Mouse (Mus musculus): Measurements from ENCODE around the gene Acan.

Acan gene

DNA sequence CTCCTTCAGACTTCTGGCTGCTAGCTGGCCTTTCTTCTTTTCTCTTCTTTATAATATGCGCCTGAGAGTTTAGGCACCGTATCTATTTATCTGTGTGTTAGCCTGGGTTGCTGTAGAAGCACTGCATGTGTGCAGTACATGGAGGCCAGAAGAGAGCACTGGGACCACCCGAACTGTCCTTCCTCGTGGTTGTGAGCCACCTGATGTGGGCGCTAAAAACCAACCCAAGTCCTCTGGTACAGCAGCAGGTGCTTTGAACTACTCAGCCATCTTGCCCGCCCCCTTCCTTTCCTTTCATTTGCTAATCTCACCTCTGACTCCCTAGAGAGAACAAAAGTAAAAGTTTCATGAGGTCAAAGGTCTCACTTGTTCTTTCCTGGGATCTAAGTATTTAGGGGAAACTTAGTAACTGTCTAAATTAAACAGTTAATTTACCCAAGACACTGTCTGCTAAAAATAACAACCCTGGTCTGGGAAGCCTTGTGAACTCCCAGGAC lies 86.1 kb downstream of the Acan start:
- no peak for DNase-seq (ENCODE audit: low read depth, low spot score)

GRCm38 (mm10) chr7:79139891-79140591 lies 86.8 kb downstream of the Acan start:
- no peak for DNase-seq (ENCODE audit: low read depth, low spot score)

DNA sequence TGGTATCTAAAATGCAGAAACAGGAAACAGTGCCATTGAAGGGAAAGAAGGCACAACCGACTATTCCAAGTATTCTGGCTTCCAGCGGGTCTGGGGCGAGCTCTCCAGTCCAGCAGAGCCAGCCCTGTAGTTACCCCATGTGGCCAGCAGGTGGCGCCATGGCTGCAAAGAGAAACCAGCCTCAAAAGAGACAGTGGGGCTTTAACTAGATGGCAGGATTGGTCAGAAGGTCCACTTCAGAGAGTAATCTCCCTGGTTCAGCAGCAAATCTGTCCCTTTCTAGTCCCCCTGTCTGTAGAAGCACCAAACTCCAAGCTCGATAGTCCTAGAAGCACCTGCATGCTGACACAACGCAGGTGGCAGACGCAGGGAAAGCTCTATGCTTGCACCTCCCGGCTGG lies 87.6 kb downstream of the Acan start:
- no peak for DNase-seq (ENCODE audit: low read depth, low spot score)

DNA sequence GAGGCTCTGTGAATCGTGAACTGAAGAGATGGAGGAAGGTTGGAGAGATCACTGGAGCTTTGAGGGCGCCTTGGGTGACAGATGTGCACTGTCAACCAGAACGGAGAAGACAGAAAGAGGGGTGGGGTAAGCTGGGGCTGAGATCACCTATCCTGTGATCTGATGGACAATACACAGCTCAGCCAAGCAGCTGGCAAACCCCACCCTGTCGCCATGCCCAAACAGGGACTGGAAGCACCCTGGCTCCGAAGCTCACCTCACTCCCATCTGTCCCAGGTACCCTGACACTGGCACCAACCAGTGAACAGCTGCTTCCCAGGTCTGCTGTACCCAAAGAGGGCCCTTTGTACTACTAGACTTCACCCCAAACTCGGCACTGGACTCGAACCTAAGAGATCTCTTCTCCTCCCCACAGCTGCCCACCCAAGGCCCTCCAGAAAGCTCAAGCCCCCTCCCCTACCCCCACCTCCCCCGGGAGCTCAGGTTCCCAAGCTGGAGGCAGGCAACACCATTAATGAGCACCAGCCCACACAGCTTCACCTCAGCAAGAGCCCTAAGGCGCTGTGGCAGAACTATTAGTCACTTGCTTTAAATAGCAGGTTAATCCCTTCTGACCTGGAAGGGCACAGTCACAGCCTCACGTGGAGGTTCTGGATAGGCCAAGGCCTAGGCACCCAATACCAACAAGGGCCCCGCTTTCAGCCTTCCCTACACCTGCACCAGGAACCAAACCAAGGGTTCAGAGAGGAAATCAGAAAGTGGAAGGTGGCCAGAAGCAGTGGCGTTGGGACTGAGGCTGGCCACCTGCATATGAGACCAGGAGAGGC lies 93.9 kb downstream of the Acan start:
- no peak for DNase-seq (ENCODE audit: low read depth, low spot score)

DNA sequence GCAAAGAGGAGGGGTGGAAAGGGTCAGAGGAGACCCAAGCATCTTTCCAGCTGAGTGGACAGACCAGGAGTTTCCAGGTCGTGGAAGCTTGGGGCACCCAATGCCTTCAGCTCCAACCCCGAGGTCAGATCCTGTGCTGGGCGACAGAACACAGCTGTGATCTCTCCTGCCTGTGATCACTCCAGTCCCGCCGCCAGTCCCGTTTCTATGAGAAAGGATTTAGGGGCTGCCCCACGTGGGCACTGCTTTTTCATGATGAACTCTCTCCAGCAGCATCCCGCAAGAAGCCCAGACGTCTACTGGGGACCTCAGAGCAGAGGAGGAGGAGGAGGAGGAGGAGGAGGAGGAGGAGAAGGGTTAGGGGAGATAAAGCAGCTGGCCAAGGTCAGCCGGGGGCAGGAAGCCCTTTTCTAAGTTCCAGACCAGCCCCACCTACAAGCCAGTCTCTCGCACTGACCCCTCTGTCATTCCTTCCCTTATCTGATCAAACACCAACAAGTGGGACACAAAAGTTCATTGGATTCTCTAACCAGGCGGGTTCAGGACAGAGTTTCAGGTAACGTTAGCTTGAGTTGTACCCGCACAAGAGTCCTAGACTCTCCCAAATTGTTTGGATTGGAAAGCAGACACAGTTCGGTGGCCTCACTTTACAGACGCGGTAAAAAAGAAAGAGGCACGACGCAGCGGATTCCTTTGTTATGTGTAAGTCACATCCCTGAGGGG lies 94.8 kb downstream of the Acan start:
- no peak for DNase-seq (ENCODE audit: low read depth, low spot score)

DNA sequence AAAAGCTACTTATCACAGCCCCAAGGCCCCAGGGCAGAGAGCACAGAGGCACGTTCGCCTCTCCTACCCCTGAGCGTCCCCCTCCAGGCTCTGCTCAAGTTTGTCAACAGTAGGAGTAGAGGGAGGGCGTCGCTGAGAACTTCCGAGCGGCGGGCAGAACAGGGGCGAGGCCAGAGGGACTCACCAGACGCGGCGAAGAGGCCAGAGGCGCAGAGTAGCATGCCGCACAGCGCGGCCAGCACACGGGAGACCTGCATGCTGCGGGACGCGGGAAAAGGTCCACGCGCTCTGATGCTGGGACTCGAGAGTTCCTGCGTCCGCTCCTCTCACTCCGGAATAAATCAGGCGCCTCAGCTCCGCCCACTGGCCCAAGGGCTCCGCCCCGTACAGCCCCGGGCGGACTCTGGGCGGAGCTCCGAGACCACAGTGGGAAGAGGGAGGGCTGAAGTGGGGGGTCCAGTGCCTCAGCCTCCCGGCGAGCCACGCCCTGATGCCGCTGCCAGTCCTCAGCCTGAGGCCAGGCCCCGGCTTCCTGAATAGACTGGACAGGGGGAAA lies 95.5 kb downstream of the Acan start, which contains the start of gene Mfge8:
Gene Mfge8, minus strand, starts transcription at position 350 of the 556 bp plus-strand sequence.
- DNase-seq (ENCODE audit: low read depth, low spot score), result peak; percentile 87

DNA sequence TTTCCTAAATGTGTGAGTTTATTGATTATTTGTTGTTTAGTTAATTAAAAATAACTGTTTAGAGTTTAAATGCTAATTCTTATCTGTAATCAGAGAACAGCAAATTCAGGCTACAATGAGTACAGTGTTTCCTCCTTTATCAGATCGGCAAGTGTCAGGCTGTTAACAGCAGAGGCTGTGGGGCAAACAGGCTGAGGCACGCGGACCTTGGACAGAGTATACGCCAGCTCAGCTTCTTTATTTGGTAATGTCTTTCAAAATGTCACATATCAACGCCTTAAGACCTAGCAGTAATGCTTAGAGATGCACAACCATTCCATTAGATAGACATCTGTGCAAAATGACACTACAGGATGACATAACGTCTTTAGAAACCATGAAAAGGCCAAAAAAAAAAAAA lies 96.2 kb downstream of the Acan start:
- DNase-seq (ENCODE audit: low read depth, low spot score), result no peak

- no peak for DNase-seq (ENCODE audit: low read depth, low spot score)
These were observed 106.1 kb downstream of the Acan start for GRCm38 (mm10) chr7:79159406-79159805.
